Mouse (Mus musculus) MEL-GATA-1-ER (cell line): ENCODE data around the gene Naa80.

Source experiments
- DNase-seq: peaks from one replicate; pipeline ENCODE4 v3.0.0-alpha.2; 2012; ENCODE audit warnings: low read depth; ENCODE audit errors: extremely low read depth

The Naa80 gene

DNA sequence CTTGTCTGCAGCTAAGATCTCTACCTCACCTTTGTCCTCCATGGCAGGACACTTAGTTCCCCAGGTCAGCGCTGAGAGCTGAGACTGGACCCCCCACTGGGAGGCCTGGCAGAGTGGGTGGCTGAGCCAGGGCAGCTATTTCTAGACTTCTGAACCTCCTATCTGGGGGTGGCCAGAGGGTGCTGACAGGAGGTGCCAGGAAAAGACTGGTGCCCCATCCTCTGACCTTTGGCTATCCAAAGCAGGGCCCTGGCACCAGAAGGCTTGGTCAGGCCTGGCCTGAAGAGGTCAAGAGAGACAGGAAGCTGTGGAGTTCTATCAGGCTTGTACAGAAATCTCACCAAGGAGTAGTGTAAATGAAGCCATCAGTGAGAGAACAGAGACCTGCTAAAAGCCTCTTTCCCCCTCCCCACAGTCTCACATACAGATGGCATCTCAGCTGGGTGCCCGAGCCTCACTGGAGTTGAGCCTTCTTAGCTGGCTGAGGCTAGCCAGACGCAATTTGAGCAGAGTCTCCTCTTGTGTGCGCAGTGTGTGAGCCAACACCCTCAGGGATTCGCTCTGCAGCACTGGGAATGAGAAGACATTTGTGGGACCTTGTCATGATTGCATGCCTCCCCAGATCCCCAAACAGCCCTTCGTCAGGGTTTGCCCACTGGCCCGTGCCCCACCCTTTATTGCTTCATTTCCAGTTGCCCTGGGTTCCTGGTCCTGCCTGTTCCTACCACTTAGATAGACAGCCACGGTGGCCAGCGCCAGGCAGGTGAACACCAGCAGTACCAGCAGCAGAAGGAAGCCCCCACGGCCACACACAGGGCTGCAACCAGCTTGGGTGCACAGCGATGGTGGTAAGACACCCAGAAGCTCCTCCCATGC lies 14.7 kb downstream of the Naa80 start:
- no peak for DNase-seq

GRCm38 (mm10) chr9:107594281-107595062 lies 15.8 kb downstream of the Naa80 start:
- DNase-seq = no peak

DNA sequence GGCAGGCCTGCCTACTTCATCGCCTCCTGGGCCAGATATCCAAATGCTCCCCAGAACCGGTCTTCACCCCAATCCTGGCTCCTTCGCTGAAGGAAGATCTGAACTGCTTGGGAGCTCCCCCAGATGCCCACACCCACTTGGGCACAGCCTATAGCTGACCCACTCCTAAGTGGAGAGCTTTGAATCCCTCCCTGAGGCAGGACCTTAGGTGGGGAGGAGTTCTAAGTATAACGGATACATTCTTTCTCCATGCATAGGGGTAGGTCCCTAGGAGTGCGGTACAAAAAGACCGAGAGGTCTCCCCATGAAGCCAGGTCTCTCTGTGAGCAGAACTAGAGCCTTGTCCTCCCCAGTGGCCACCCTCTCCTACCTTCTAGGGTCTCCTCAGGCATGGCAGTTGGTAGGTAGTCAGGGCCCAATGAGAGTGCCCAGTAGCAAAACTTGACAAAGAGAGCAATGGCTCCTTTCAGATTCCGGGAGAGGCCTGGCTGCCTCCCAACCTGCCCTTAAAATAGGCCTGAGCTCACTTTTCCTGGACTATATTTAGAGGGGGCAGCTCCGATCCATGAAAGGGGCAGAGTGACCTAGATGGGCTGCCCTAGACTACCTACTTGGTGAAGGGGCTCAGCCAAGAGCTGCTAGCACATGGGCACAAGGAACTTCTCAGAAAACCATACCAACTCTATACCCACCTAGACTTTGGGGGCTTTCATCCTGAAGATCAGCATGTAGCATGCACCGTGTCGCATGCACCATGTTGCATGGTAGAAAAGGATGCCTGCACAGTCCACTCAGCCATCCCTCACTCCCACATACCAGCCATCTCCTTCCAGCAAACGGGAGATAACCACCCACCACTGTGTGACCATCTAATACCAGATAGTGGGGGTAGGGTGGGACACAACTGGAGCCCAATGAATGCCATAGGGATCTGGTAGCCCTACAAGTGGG lies 18.2 kb downstream of the Naa80 start:
- no peak for DNase-seq

DNA sequence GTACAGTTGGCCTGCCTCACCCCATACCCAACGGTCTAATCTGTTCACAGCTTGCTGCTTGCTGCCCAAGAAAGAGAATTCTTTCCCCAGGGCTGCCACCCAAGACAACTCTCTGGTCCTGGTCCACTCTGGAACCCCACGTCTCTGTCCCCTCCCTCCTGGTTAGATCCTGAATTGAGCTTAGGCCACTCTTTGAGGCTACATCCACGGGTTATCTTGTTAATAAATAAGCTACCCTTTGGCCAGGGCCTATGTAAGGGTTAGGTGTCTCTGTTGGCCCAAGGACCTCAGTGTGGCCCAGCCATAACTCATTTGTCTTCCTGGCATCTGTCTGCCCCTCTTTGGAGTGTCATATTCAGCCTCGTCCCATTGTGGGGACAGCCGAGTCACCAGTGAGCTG lies 19.7 kb downstream of the Naa80 start:
- no peak for DNase-seq

- DNase-seq = no peak
Observed at GRCm38 (mm10) chr9:107599433-107599832, 20.7 kb downstream of the Naa80 start.

DNA sequence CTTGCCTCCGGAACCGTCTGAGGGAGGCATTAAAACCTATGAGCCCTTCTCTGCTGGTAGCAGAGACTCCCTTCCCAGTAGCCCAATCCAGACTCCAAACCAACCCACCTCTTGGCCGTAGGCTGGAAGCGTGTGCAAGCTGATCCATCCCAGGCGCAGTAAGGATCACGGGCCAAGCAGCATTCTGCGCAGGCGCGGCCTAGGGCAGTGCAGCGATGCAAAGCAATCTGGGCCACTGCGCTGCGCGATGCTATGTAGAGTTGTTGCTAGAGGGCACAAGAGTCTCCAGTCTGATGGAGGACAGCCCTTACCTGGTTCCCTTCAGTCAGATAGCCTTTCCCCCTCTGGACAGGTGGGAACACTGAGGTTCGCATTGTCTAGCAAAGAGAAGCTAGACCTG lies 21.2 kb downstream of the Naa80 start:
- no peak for DNase-seq

GRCm38 (mm10) chr9:107600745-107601144 lies 22.1 kb downstream of the Naa80 start:
- no peak for DNase-seq

- DNase-seq = no peak
Observed at GRCm38 (mm10) chr9:107601275-107601674, 22.6 kb downstream of the Naa80 start.

GRCm38 (mm10) chr9:107602068-107602648 lies 23.5 kb downstream of the Naa80 start:
- DNase-seq = peak; percentile 69

- DNase-seq = no peak
Observed at GRCm38 (mm10) chr9:107603251-107603650, 24.6 kb downstream of the Naa80 start.

- no peak for DNase-seq
Observed at GRCm38 (mm10) chr9:107605041-107605661, 26.5 kb downstream of the Naa80 start.

- DNase-seq = no peak
Observed at GRCm38 (mm10) chr9:107606591-107606990, 27.9 kb downstream of the Naa80 start.

GRCm38 (mm10) chr9:107607036-107607435 lies 28.3 kb downstream of the Naa80 start:
- DNase-seq = no peak

GRCm38 (mm10) chr9:107607653-107608245 lies 29.1 kb downstream of the Naa80 start:
- DNase-seq = no peak

GRCm38 (mm10) chr9:107608741-107609432 lies 30.2 kb downstream of the Naa80 start, which contains the start of gene Sema3b:
Gene Sema3b (minus strand): TSS chr9:107609229.
- DNase-seq = no peak

DNA sequence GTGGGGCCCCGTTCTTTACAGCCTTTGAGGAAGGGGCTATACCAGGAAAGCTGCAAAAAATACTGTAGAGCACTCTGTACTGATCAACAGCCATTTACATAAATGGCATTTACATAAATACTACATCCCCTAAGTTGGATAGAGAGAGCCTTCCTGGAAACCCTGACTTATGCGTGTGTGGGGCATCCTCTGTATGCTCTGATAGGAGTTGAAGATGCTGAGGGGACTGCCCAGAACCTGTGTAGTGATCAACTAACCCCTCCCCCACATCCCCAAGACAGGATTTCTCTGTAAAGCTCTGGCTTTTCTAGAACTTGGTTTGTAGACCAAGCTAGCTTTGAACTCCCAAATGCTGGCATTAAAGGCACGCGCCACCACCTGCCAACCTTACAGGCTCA lies 30.7 kb downstream of the Naa80 start:
- no peak for DNase-seq

DNA sequence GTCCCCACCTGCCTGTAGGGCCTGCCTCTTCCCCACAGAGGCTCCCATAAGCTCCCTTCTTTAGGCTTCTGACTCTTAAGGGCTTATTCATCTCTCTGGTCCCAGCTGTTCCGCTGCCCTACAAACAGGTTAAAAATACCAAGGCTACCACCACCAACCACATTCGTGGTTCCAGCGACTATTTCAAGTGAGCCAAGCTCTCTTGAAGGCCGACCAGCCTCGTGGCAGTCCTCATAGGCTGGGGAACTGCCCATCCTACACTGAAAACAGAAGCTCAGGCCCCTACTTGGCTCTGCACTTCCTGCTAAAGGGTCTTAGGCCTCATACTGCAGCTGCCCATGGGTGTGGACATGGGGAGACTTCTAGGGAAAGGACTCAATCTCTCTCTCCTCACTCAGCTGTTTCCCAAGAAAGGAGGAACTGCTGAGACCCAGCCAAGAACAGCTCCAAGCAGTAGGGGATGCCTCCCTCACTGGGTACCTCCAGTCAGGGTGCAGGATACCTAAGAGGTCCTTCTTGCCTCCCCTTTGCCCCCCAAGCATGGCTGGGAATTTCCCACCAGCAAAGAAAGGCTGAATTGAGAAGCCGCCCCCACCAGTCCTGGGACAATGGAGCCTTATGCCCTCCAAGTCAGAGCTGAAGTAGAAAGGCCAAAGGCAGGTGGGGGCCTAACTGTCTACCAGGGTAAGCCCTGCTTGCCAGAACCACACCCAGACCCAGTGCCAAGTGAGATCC lies 32.9 kb downstream of the Naa80 start:
- no peak for DNase-seq

GRCm38 (mm10) chr9:107612191-107612944 lies 33.7 kb downstream of the Naa80 start:
- DNase-seq = peak; percentile 81
